7 mouse cellular contexts compared by ENCODE assay signal in genomic region chr10:112269939-112270781, GRCm38 (mm10). TPM values are rescaled to one million over a fixed set of nuclear protein-coding genes. Genes with fewer than 3 reads are reported as not detected.
DNase-seq lines count a peak whose midpoint lies in the region; ATAC-seq and TF ChIP-seq lines count a peak whose summit lies in the region.

No protein-coding gene starts in this region.

- peak; percentile 58 for ATAC-seq in embryonic facial prominence, embryonic 11.5 days (replicated peaks; ENCODE audit: insufficient number of reproducible peaks, low FRiP score, low TSS enrichment, low read depth)
- peak; percentile 84 for ATAC-seq in hindbrain, embryonic 14.5 days (ENCODE audit: low FRiP score)
- ATAC-seq in limb, embryonic 12.5 days (ENCODE audit: insufficient number of reproducible peaks, insufficient read depth, low FRiP score, low TSS enrichment, low read depth), result peak; percentile 58

- no peak overlapping the region for H3ac ChIP-seq in myocyte (ENCODE audit: control insufficient read depth, insufficient read length)

- no peaks in the 10 kb centered on the region for H3K79me2 ChIP-seq in myocyte (ENCODE audit: control insufficient read depth, insufficient read depth)

- no peaks in the 10 kb centered on the region; the same call in 1 of the 2 replicates for H3K4me1 ChIP-seq in embryonic facial prominence, embryonic 11.5 days (ENCODE audit: control insufficient read depth, insufficient read depth, low read length)
- peaks cover 15% of the 10 kb centered on the region for H3K4me1 ChIP-seq in hindbrain, embryonic 14.5 days (replicated peaks; ENCODE audit: control insufficient read depth, insufficient read depth, low read length)
- peaks cover 14% of the 10 kb centered on the region; the same call in 1 of the 2 replicates for H3K4me1 ChIP-seq in limb, embryonic 12.5 days (replicated peaks)

- peak; percentile 58 for TF ChIP-seq POLR2A in myocyte (IDR thresholded peaks at IDR 0.05; ENCODE audit: insufficient read length, low read depth)

- H3K27me3 ChIP-seq in embryonic facial prominence, embryonic 11.5 days (ENCODE audit: control insufficient read depth, insufficient read depth, low read length), result peaks cover 23% of the 10 kb centered on the region
- peaks cover 21% of the 10 kb centered on the region for H3K27me3 ChIP-seq in hindbrain, embryonic 14.5 days (ENCODE audit: control insufficient read depth, insufficient read depth, low read length)
- peaks cover 65% of the 10 kb centered on the region for H3K27me3 ChIP-seq in limb, embryonic 12.5 days
- no peaks in the 10 kb centered on the region for H3K27me3 ChIP-seq in myocyte (ENCODE audit: control insufficient read depth, insufficient read depth, insufficient read length)

- H3K36me3 ChIP-seq in embryonic facial prominence, embryonic 11.5 days (replicated peaks; ENCODE audit: control insufficient read depth, insufficient read depth, low read depth, low read length), result no peaks in the 10 kb centered on the region
- H3K36me3 ChIP-seq in hindbrain, embryonic 14.5 days (replicated peaks; ENCODE audit: control insufficient read depth, insufficient read depth), result no peaks in the 10 kb centered on the region
- H3K36me3 ChIP-seq in limb, embryonic 12.5 days, result no peaks in the 10 kb centered on the region
- H3K36me3 ChIP-seq in myocyte (ENCODE audit: control insufficient read depth, insufficient read depth), result no peaks in the 10 kb centered on the region

- peak overlapping the region; percentile 95 for H3K4me2 ChIP-seq in embryonic facial prominence, embryonic 11.5 days (ENCODE audit: low read depth, low read length)
- peak overlapping the region; percentile 97 for H3K4me2 ChIP-seq in hindbrain, embryonic 14.5 days (replicated peaks)
- H3K4me2 ChIP-seq in limb, embryonic 12.5 days, result peak overlapping the region; percentile 92
- H3K4me2 ChIP-seq in myocyte (ENCODE audit: low read depth), result peak overlapping the region; percentile 84

- peak overlapping the region; percentile 60 for H3K9ac ChIP-seq in embryonic facial prominence, embryonic 11.5 days (replicated peaks; ENCODE audit: low read length)
- H3K9ac ChIP-seq in hindbrain, embryonic 14.5 days, result peak overlapping the region; percentile 69
- peak overlapping the region; percentile 62 for H3K9ac ChIP-seq in limb, embryonic 12.5 days (replicated peaks)

- 1% methylated on average over 43 of the region's 43 CpGs for WGBS in embryonic facial prominence, embryonic 11.5 days
- 1% methylated on average over 43 of the region's 43 CpGs for WGBS in hindbrain, embryonic 14.5 days
- WGBS in limb, embryonic 12.5 days, result under 1% methylated on average over 43 of the region's 43 CpGs

- DNase-seq in urinary bladder, postnatal 25 days (ENCODE audit: low spot score), result peak; percentile 3
- no peak for DNase-seq in urinary bladder, adult 2 months (ENCODE audit: low spot score)
- DNase-seq in embryonic facial prominence, embryonic 11.5 days (ENCODE audit: low spot score), result peak; percentile 48
- no peak for DNase-seq in hindbrain, embryonic 14.5 days (ENCODE audit: low spot score)
- no peak for DNase-seq in thymus, postnatal 25 days

- H3K4me3 ChIP-seq in embryonic facial prominence, embryonic 11.5 days (ENCODE audit: low read depth, low read length), result peak overlapping the region; percentile 49
- H3K4me3 ChIP-seq in hindbrain, embryonic 14.5 days (replicated peaks; ENCODE audit: low read length), result peak overlapping the region; percentile 66
- H3K4me3 ChIP-seq in limb, embryonic 12.5 days (replicated peaks), result peak overlapping the region; percentile 49
- peak overlapping the region; percentile 34 for H3K4me3 ChIP-seq in myocyte

- H3K27ac ChIP-seq in embryonic facial prominence, embryonic 11.5 days (replicated peaks; ENCODE audit: low read depth, low read length), result no peak overlapping the region
- 0 out of 2 replicates have a peak overlapping the region, but pooled peaks have one; percentile 21 for H3K27ac ChIP-seq in hindbrain, embryonic 14.5 days
- no peak overlapping the region for H3K27ac ChIP-seq in limb, embryonic 12.5 days

- no peaks in the 10 kb centered on the region for H3K9me3 ChIP-seq in embryonic facial prominence, embryonic 11.5 days (replicated peaks; ENCODE audit: control insufficient read depth, low read length)
- H3K9me3 ChIP-seq in hindbrain, embryonic 14.5 days (ENCODE audit: control insufficient read depth, low read length), result no peaks in the 10 kb centered on the region
- no peaks in the 10 kb centered on the region for H3K9me3 ChIP-seq in limb, embryonic 12.5 days

TF ChIP-seq in myocyte, 11 proteins besides CTCF, POLR2A, EP300 and RAD21:
- TF ChIP-seq E2F4 (IDR thresholded peaks at IDR 0.05; ENCODE audit: insufficient read depth), result no peak
- peak in 1 of 3 experiments; percentile 3 for TF ChIP-seq MYOG (IDR thresholded peaks at IDR 0.05; ENCODE audit: control insufficient read depth in 1 of 3, insufficient read depth in 1 of 3, insufficient read length in 2 of 3, low read depth in 2 of 3)
- no peak for TF ChIP-seq MAX (IDR thresholded peaks at IDR 0.05; ENCODE audit: low read depth)
- no peak for TF ChIP-seq TCF12 (IDR thresholded peaks at IDR 0.05; ENCODE audit: insufficient read depth, poor library complexity, severe bottlenecking)
- TF ChIP-seq POLR2AphosphoS2 (IDR thresholded peaks at IDR 0.05; ENCODE audit: insufficient read length, low read depth), result peak; percentile 20
- TF ChIP-seq MYOD1 (IDR thresholded peaks at IDR 0.05; ENCODE audit: control insufficient read depth in 1 of 3, insufficient read length in 2 of 3, low read depth in 2 of 3), result peak in 1 of 3 experiments; percentile 8
- TF ChIP-seq REST (IDR thresholded peaks at IDR 0.05; ENCODE audit: insufficient read depth, insufficient read length), result no peak

RNA-seq across cellular contexts. Expression of gene Kcnc2, which starts 0.8 kb away (rescaled TPM):
- polyA plus RNA-seq in urinary bladder, adult 2 months (2012; rRNA removed), result 1.8 and 2.2 TPM in 2 replicates
- 0.21 and 1.4 TPM in 2 replicates for polyA plus RNA-seq in embryonic facial prominence, embryonic 11.5 days (2014; fragmentation: Nextera tagmentation; extraction: Ambion mirVana)
- polyA plus RNA-seq in hindbrain, embryonic 14.5 days (2014; fragmentation: Nextera tagmentation; extraction: Ambion mirVana), result 7.7 and 10.4 TPM in 2 replicates
- 0.05 and 0.13 TPM in 2 replicates for polyA plus RNA-seq in limb, embryonic 12.5 days (2016; fragmentation: Nextera tagmentation; extraction: Ambion mirVana)
- polyA plus RNA-seq in myocyte (2012; fragmentation: generic; extraction: Trizol), result 0.48 TPM

Comparison
In these comparisons a context has a peak if more than half of its experiments do, and no peak if none do; other contexts are left out.
1. DNase-seq: peak in urinary bladder, postnatal 25 days (single experiment) and embryonic facial prominence, embryonic 11.5 days (single experiment); none in urinary bladder, adult 2 months (single experiment), hindbrain, embryonic 14.5 days (single experiment) and thymus, postnatal 25 days (single experiment).
2. Peak in every context shown above with its lines, with median percentiles within 50 percentile points of each other: ATAC-seq, H3K4me2 ChIP-seq, H3K4me3 ChIP-seq and H3K9ac ChIP-seq.